Mouse (Mus musculus) limb, embryonic 14.5 days (tissue): ENCODE data around the gene Flnb. TPM values are rescaled to one million over a fixed set of nuclear protein-coding genes. Genes with fewer than 3 reads are reported as not detected.

Experiments
- ATAC-seq: fragments of 200-750 bp; cut with Nextera tagmentation; 2 replicates; pipeline ENCODE4 v1.8.0; 2017; ENCODE audit warnings: low read depth, moderate number of reproducible peaks, moderate TSS enrichment; ENCODE audit not compliant: low FRiP score
- DNase-seq: peaks from one replicate; pipeline ENCODE4 v3.0.0-alpha.2; 2015; ENCODE audit warnings: low spot score
- H3K27ac ChIP-seq: fragments of 300-500 bp; sonication (generic); replicated peaks from 2 replicates; pipeline ENCODE4 v1.5.1; 2014; ENCODE audit warnings: low read depth, mild to moderate bottlenecking, low read length, moderate library complexity, mixed read lengths
- H3K27me3 ChIP-seq: fragments of 300-500 bp; sonication (generic); 2 replicates; pipeline ENCODE4 v1.6.1; 2014; ENCODE audit warnings: low read length, mixed read lengths; ENCODE audit not compliant: control insufficient read depth, insufficient read depth
- H3K36me3 ChIP-seq: fragments of 300-500 bp; sonication (generic); 2 replicates; pipeline ENCODE4 v1.6.1; 2014; ENCODE audit warnings: mild to moderate bottlenecking, low read length, moderate library complexity, mixed read lengths; ENCODE audit not compliant: control insufficient read depth, insufficient read depth
- H3K4me1 ChIP-seq: fragments of 300-500 bp; sonication (generic); 2 replicates; pipeline ENCODE4 v1.6.1; 2014; ENCODE audit warnings: antibody characterized with exemption, low read length, mixed read lengths; ENCODE audit not compliant: control insufficient read depth, insufficient read depth
- H3K4me2 ChIP-seq: fragments of 300-500 bp; sonication (generic); replicated peaks from 2 replicates; pipeline ENCODE4 v1.6.1; 2014; ENCODE audit warnings: low read depth, mild to moderate bottlenecking, low read length, moderate library complexity; ENCODE audit not compliant: severe bottlenecking
- H3K4me3 ChIP-seq: fragments of 300-500 bp; sonication (generic); replicated peaks from 2 replicates; pipeline ENCODE4 v1.5.1; 2014; ENCODE audit warnings: low read length
- H3K9ac ChIP-seq: fragments of 300-500 bp; sonication (generic); 2 replicates; pipeline ENCODE4 v1.6.1; 2014; ENCODE audit warnings: mild to moderate bottlenecking, low read depth, low read length, moderate library complexity; ENCODE audit not compliant: severe bottlenecking
- H3K9me3 ChIP-seq: fragments of 300-500 bp; sonication (generic); 2 replicates; pipeline ENCODE4 v1.6.1; 2016; ENCODE audit warnings: low read length; ENCODE audit not compliant: control insufficient read depth
- POLR2A ChIP-seq: fragments of 200-500 bp; IDR thresholded peaks from 2 replicates; pipeline ENCODE4 v1.8.0; 2012; ENCODE audit warnings: inconsistent platforms, mild to moderate bottlenecking, moderate library complexity, borderline replicate concordance; ENCODE audit not compliant: insufficient read depth, insufficient read length; ENCODE audit errors: extremely low read depth
- WGBS: fragments of 180-500 bp; shearing (Covaris S2); extraction: QIAGEN DNeasy Blood & Tissue Kit; methylation state at CpG from one replicate; pipeline ENCODE4 v1.1.7; 2014; 5-methylcytosine and 5-hydroxymethylcytosine counted together
- polyA plus RNA-seq, 2 experiments: library from polyadenylated mRNA; depleted of rRNA in 1 of 2; stranded (reverse) in 1 of 2; unstranded in 1 of 2; fragments of >200 nt; fragmentation: Nextera tagmentation in 1 of 2; extraction: Ambion mirVana in 1 of 2; gene quantifications; 2 replicates each; pipeline versions ENCODE4 v1.2.1 to v1.2.3; 2012 to 2014

Gene Flnb
- polyA plus RNA-seq, 2 experiments, result 39.4 to 58.7 TPM

- H3K4me1 ChIP-seq, result no peaks in the 10 kb centered on the region
- no peaks in the 10 kb centered on the region for H3K27me3 ChIP-seq
- H3K9me3 ChIP-seq, result no peaks in the 10 kb centered on the region
- no peak for DNase-seq
- no peak for TF ChIP-seq POLR2A
- no peak overlapping the region for H3K4me2 ChIP-seq
- no peak overlapping the region for H3K27ac ChIP-seq
- 91% methylated on average over 2 of the region's 2 CpGs for WGBS
- no peak overlapping the region for H3K4me3 ChIP-seq
- H3K9ac ChIP-seq, result no peak overlapping the region
- no peaks in the 10 kb centered on the region for H3K36me3 ChIP-seq
- no peak for ATAC-seq
These were observed 13.2 kb upstream of the Flnb start for GRCm38 (mm10) chr14:7804558-7804905.

GRCm38 (mm10) chr14:7807711-7808110, 10.0 kb upstream of the Flnb start:
- TF ChIP-seq POLR2A, result no peak
- 58% methylated on average over 4 of the region's 4 CpGs for WGBS
- DNase-seq (no peak), ATAC-seq (no peak)
- Histone ChIP-seq H3K4me1 (no peaks in the 10 kb centered on the region), H3K27ac (no peak overlapping the region), H3K9me3 (no peaks in the 10 kb centered on the region), H3K27me3 (no peaks in the 10 kb centered on the region), H3K36me3 (no peaks in the 10 kb centered on the region), H3K9ac (no peak overlapping the region), H3K4me2 (no peak overlapping the region), H3K4me3 (no peak overlapping the region)

- no peak overlapping the region for H3K27ac ChIP-seq
These were observed 9.2 kb upstream of the Flnb start for GRCm38 (mm10) chr14:7808501-7808981.

GRCm38 (mm10) chr14:7809043-7809955, 8.5 kb upstream of the Flnb start:
- no peak overlapping the region for H3K4me3 ChIP-seq
- no peaks in the 10 kb centered on the region for H3K9me3 ChIP-seq
- H3K27ac ChIP-seq, result no peak overlapping the region
- H3K36me3 ChIP-seq, result no peaks in the 10 kb centered on the region
- H3K4me1 ChIP-seq, result no peaks in the 10 kb centered on the region
- no peak for DNase-seq
- H3K4me2 ChIP-seq, result no peak overlapping the region
- TF ChIP-seq POLR2A, result no peak
- 82% methylated on average over 12 of the region's 12 CpGs for WGBS
- ATAC-seq, result no peak
- H3K27me3 ChIP-seq, result no peaks in the 10 kb centered on the region
- no peak overlapping the region for H3K9ac ChIP-seq

More at GRCm38 (mm10) chr14:7808501-7808981, 9.2 kb upstream of the Flnb start:
- Histone ChIP-seq H3K4me1 (no peaks in the 10 kb centered on the region), H3K4me2 (no peak overlapping the region), H3K9ac (no peak overlapping the region), H3K9me3 (no peaks in the 10 kb centered on the region), H3K27me3 (no peaks in the 10 kb centered on the region), H3K4me3 (no peak overlapping the region), H3K36me3 (no peaks in the 10 kb centered on the region)
- ATAC-seq, result no peak
- TF ChIP-seq POLR2A, result no peak
- WGBS, result 72% methylated on average over 11 of the region's 11 CpGs
- DNase-seq, result no peak

GRCm38 (mm10) chr14:7818463-7819121, 835 bp downstream of the Flnb start:
- Histone ChIP-seq H3K27ac (peak overlapping the region; percentile 35), H3K4me1 (peaks cover 36% of the 10 kb centered on the region), H3K36me3 (no peaks in the 10 kb centered on the region), H3K4me3 (peak overlapping the region; percentile 87), H3K4me2 (peak overlapping the region; percentile 82), H3K9ac (peak overlapping the region; percentile 80), H3K27me3 (no peaks in the 10 kb centered on the region), H3K9me3 (no peaks in the 10 kb centered on the region)
- DNase-seq (no peak), ATAC-seq (no peak)
- WGBS, result 0% methylated on average over 36 of the region's 36 CpGs
- TF ChIP-seq POLR2A, result no peak
